Mouse (Mus musculus) B cell, adult 62 days (primary cell): ENCODE results near the gene Ftl1. TPM values are rescaled to one million over a fixed set of nuclear protein-coding genes. Genes with fewer than 3 reads are reported as not detected.

ENCODE experiments used
- total RNA-seq: library from RNA; stranded (reverse); gene quantifications from 4 replicates; pipeline ENCODE4 v1.2.4, GENCODE M21; 2023

Ftl1 gene
- 663 to 714 TPM (median 691 TPM) in 4 replicates for total RNA-seq

GRCm38 (mm10) chr7:45459564-45460140 is at the start of gene Ftl1:
TSS of gene Ftl1 (minus strand) at chr7:45459884.

DNA sequence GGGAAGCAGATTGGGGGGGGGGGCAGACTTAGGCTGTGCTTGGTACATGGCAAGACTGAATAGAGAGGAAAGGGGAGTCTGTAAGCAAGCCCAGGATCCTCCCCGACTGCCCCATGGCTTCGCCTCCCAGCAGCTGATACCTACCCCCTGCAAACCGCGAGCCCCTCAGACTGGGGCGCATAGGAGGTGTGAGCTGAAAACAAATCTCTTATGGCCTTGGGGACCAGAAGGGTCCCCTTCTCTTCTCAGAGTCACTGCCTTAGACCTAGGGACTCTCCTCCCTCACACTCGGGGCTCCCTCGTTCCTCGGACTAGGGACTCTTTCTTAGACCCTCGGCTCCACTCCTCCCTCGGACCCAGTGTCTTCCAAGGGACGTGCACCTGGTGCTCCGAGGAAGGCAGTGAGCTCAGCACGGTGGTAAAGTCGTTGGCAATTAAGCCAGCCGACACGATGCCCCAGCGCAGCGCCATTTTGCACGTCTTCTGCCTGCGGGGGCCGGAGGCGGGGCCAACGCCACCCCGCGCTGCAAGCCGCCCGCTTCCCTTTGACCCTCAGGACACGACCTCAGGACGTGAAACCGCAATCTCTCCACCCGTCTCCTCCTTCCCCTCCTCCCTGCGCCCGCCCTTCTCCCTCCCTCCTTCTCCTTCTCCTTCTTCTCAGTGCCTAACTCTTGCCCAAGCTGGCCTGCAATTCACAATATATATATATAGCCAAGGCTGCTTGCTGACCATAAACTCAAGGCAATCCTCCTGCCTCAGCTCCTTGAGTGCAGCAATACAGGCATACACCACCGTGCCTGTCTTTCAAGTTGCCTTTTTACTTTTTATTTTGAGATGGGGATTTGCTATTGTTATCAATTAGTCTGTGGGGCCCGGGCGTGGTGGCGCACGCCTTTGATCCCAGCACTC is 28.9 kb upstream of the Ftl1 start, which contains the start of gene Dhdh:
Gene Dhdh (minus strand): TSS at position 513 of the 912 bp plus-strand sequence.

DNA sequence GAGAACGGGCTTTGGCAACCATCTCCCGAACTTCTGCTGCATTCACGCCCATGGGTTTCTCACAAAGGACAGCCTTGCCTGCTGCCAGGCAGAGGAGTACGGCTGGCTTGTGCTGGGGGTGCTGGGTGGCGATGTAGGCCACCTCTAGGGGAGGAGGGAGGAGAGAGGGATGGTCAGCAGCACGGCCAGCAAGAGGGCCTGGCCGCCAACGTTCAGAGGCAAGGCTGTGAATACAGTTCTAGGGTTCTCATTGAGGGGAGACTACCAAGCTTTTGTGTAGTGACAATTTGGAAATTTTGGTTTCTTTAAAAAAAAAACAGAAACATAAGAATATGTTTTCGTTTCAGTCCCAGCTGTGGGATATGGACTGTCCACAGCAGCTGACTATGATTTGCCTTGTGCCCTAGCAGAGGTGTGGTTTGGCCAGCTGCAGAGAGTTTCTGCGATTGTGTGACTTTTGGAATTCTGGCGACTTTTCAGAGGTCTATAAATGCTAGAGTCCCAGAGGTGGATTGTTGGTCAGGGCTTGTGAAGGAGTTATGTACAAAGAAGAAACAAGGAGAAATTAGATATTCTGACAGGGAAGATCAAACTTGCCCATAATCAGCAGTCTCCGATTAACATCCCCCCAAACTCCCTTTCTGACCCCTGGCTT is 27.2 kb upstream of the Ftl1 start, which contains the start of gene Gm45808:
Gene Gm45808 (minus strand): TSS at position 51 of the 655 bp plus-strand sequence.

DNA sequence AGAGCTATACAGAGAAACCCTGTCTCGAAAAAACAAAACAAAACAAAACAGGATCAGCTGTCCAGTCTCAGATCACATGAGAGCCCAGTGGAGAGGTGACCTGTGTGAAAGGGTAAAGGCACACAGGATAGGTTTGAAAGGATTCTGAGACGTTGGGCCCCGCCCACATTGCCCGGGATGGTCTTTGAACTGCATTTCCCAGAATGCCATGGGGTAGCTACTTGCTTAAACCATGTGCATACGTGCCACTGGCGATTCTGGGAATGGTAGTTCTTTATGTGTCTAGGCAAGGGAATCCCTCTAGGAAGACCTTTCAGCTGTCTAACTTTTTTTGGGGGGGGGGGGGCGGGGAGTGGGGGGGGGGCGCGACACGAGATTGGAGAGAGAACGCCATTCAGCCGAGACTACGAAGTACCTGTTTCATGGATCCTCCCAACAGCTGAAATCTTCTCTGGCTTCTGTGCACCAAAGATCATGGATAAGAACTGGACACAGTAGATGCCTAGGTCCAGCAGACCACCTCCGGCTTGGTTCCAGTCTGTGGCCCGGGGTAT is 21.8 kb upstream of the Ftl1 start, which contains the start of gene Tulp2:
Gene Tulp2 (plus strand): TSS at position 504 of the 554 bp plus-strand sequence.

DNA sequence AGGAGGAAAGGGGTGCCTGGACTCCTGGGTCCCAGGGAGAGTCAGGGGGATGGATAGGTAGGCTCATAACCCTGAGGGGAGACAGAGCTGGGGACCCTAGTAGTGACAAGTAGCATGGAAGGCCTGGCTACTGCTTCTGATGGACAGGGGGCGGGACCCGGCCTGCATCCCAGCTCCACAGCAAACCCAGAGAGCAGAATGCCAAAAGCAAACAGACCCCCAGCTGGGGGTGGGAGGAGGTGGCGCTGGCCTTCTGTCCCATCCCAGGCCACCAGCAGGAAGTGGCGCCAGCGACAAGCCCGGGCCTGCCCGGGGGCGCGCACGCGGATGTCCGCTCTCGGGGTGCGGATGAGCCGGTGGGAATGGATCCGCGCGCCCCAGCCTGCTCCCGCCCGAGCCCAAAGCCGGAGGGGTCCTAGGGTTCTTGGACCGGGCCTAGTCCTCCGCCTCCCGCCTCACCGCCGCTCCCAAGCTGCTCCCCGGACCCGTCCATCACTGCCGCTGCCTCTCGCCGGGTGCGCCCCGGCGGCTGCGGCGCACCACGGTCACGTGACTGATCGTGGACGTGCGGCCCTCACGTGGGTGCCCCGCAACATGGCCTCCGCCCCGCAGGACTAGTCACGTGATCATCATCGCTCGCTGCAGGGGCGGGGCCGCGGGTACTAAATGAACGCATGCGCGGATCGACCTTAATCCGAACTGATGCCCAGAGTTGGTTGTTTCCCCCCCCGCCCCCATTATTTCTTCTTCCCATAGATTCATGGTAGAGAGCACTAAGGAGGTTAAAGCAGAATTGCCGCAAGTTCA is 6.8 kb upstream of the Ftl1 start, which contains the start of gene Bax:
Gene Bax (minus strand): TSS at position 616 of the 807 bp plus-strand sequence.

GRCm38 (mm10) chr7:45437521-45438276 is 22.0 kb downstream of the Ftl1 start, which contains the start of gene Ruvbl2:
TSS of gene Ruvbl2 (minus strand) at chr7:45438096.

GRCm38 (mm10) chr7:45434203-45435015 is 25.3 kb downstream of the Ftl1 start, which contains the start of gene Gys1:
TSS of gene Gys1 (plus strand) at chr7:45434844.

DNA sequence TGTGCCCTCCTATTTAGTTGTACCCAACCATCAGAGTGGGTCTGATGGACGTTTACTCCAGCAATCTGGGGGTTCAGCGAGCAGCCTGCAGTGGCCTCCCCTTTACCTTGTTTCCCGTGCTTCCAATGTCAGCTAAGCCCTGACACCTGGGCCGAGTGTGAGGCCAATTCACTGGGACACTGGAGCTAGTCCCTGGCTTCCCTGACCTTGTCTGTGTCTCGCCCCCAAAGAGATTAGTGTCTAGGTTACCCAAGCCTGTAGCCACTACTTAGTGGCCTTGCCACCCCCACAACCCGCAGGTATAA is 39.1 kb downstream of the Ftl1 start, which contains the start of gene Lhb:
Gene Lhb (plus strand): TSS at position 206 of the 305 bp plus-strand sequence.

DNA sequence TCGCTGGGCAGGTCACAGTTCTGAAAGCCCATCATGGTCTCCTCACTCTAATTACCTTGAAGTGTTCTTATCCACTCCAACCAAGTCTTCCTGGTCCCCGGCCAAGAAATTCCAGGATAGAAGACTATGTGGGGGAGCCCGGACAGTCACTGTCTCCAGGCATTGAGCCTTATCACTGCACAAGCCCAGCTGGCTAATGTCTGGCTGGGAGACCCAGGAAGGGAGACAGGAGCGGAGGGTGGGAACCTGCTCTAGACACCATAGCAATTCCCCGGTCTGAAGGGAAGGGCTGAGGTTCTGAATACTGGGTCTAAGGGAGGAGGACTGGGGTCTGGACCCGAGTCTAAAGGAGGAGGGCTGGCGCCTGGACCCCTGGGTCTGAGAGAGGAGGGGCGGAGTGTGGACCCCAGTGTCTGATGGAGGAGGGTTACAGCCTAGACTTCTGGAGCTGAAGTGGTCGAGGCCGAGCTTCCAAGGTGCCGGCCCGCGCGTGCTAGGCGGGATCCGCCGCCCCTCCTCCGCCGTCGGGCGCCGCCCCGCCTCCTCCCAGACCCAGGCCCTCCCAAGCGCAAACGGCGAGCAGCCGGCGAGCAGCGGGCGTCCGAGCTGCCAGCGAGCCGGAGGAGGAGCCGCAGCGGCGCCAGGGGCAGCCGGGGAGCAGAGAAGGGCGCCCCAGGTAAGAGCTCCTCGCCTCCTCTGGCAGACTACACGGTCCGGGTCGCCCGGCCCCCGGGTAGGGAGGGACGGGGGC is 46.4 kb downstream of the Ftl1 start, which contains the start of gene Ntf5:
Gene Ntf5 (plus strand): TSS at position 583 of the 751 bp plus-strand sequence.

Other genes starting within 250 kb of the Ftl1 start
- 0.86 to 2.6 TPM (median 1.2 TPM) in 3 of 4 replicates, not detected in the other for gene Dkkl1, start 247.7 kb downstream of the Ftl1 start, total RNA-seq
- gene Tead2, start 244.1 kb downstream of the Ftl1 start, total RNA-seq, result not detected in 4 replicates
- 1,712 to 1,809 TPM (median 1,728 TPM) in 4 replicates for gene Cd37, start 220.8 kb downstream of the Ftl1 start, total RNA-seq
- gene Slc6a16, start 218.8 kb downstream of the Ftl1 start, total RNA-seq, result not detected in 4 replicates
- gene Slc6a21, start 182.4 kb downstream of the Ftl1 start, total RNA-seq, result 0.95 to 1.4 TPM (median 0.98 TPM) in 3 of 4 replicates, not detected in the other
- gene Trpm4, start 126.1 kb downstream of the Ftl1 start, total RNA-seq, result 10.6 to 12.8 TPM (median 11.5 TPM) in 4 replicates
- not detected in 4 replicates for gene Hrc, start 124.6 kb downstream of the Ftl1 start, total RNA-seq
- gene Ppfia3, start 92.9 kb downstream of the Ftl1 start, total RNA-seq, result 0.21 to 0.47 TPM (median 0.43 TPM) in 3 of 4 replicates, not detected in the other
- 1.8 to 2.4 TPM in 2 of 4 replicates, not detected in the others for gene Lin7b, start 89.3 kb downstream of the Ftl1 start, total RNA-seq
- 589 to 644 TPM (median 622 TPM) in 4 replicates for gene Snrnp70, start 64.1 kb downstream of the Ftl1 start, total RNA-seq
- not detected in 4 replicates for gene Kcna7, start 54.2 kb downstream of the Ftl1 start, total RNA-seq
- gene Ntf5, start 46.2 kb downstream of the Ftl1 start, total RNA-seq, result not detected in 4 replicates
- gene Lhb, start 39.1 kb downstream of the Ftl1 start, total RNA-seq, result not detected in 4 replicates
- gene Gys1, start 25.0 kb downstream of the Ftl1 start, total RNA-seq, result 15.2 to 18.0 TPM (median 16.1 TPM) in 4 replicates
- 40.7 to 51.8 TPM (median 44.5 TPM) in 4 replicates for gene Ruvbl2, start 21.8 kb downstream of the Ftl1 start, total RNA-seq
- 111 to 118 TPM (median 114 TPM) in 4 replicates for gene Bax, start 7.0 kb upstream of the Ftl1 start, total RNA-seq
- gene Tulp2, start 22.0 kb upstream of the Ftl1 start, total RNA-seq, result not detected in 4 replicates
- gene Gm45808, start 26.9 kb upstream of the Ftl1 start, total RNA-seq, result 0.98 to 2.1 TPM in 2 of 4 replicates, not detected in the others
- gene Dhdh, start 28.9 kb upstream of the Ftl1 start, total RNA-seq, result 2.7 to 4.4 TPM (median 3.5 TPM) in 4 replicates
- 71.0 to 90.0 TPM (median 76.5 TPM) in 4 replicates for gene Nucb1, start 50.5 kb upstream of the Ftl1 start, total RNA-seq
- gene Ppp1r15a, start 66.4 kb upstream of the Ftl1 start, total RNA-seq, result 1,459 to 1,639 TPM (median 1,567 TPM) in 4 replicates
- gene Plekha4, start 66.4 kb upstream of the Ftl1 start, total RNA-seq, result 1.4 to 3.1 TPM (median 2.0 TPM) in 4 replicates
- not detected in 4 replicates for gene Hsd17b14, start 95.0 kb upstream of the Ftl1 start, total RNA-seq
- gene Bcat2, start 110.3 kb upstream of the Ftl1 start, total RNA-seq, result 29.0 to 35.7 TPM (median 34.2 TPM) in 4 replicates
- not detected in 4 replicates for gene Fgf21, start 155.6 kb upstream of the Ftl1 start, total RNA-seq
- not detected in 4 replicates for gene Fut1, start 157.4 kb upstream of the Ftl1 start, total RNA-seq
- gene Izumo1, start 161.9 kb upstream of the Ftl1 start, total RNA-seq, result not detected in 4 replicates
- 0.18 to 0.36 TPM (median 0.26 TPM) in 4 replicates for gene Rasip1, start 167.6 kb upstream of the Ftl1 start, total RNA-seq
- gene Mamstr, start 180.1 kb upstream of the Ftl1 start, total RNA-seq, result not detected in 4 replicates
- gene Fut2, start 206.5 kb upstream of the Ftl1 start, total RNA-seq, result not detected in 4 replicates
- gene Ntn5, start 224.1 kb upstream of the Ftl1 start, total RNA-seq, result not detected in 4 replicates
- gene Sec1, start 234.5 kb upstream of the Ftl1 start, total RNA-seq, result not detected in 4 replicates
- not detected in 4 replicates for gene Car11, start 240.0 kb upstream of the Ftl1 start, total RNA-seq
- 19.3 to 25.2 TPM (median 23.7 TPM) in 4 replicates for gene Dbp, start 245.2 kb upstream of the Ftl1 start, total RNA-seq